Mouse (Mus musculus): ENCODE results near the gene Amz1.

Gene Amz1

DNA sequence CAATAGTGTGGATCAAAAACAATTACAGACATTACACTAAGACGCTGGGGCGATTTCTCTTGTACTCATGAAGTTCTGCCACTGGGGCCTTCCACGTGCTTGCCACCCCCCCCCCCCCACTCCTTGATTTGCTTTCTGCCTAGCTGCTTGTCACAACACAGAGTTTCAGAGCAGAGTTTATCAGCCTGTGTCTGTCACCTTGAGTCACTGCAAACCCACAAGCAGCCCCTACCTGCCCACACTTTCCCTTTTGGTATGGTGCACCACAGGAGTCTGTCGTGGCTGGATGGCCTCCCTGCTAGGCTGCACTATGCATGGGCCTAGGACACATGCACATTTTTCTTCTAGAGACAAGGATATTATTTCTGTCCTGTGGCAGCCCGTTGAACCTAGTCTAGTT, 74.8 kb downstream of the Amz1 start:
- no peak for DNase-seq (ENCODE audit: low read depth in 1 of 2, low spot score in 2 of 2)

DNA sequence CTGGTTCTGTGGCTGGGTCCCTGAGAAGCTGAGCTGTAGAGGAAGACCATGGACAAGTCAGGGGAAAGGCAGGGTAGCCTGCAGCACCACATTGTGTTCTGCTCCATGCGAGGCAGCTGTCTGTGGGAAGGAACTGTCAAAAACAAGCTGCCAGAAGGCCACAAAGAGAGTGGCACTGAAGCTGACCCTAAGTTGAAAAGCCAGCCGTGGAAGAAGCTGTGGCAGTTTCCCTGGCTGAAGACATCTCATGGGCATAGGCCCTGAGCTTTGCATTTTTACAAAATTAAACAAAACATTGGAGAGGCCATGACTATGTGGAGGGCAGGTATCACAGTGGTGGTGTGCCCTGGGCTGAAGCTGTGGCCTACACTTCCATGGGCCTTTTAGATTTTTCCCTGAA, 75.3 kb downstream of the Amz1 start:
- no peak for DNase-seq (ENCODE audit: low read depth in 1 of 2, low spot score in 2 of 2)

DNA sequence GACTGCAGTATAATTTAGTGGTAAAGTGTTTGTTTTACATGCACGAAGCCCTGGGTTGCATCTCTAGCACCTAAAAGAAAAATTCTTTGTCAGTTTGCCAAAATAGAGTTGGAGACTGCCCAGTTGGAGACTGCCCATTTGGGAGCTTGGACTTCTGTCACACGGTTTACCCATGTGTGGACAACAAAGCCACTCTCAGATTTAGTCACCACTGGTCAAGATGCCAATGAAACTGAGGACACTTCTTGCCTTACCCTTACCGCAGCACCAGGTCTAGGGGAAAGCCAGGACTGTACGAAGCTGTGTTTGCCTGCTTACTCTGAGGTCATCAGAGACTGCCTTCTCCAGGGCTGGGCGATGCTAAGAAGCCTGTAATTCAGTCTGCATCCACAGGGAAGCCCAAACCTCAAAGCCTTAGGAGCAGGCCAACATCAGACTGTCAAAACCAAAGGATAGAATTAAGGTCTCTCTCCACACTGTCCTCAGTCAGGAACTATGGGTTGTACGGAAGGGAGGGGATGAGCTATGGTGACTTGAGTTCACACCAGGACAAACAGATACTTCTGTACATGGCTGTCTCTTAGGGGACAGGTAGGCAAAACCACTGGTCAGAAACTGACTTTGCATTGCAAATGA, 76.5 kb downstream of the Amz1 start:
- DNase-seq (ENCODE audit: low read depth in 1 of 2, low spot score in 2 of 2), result no peak

DNA sequence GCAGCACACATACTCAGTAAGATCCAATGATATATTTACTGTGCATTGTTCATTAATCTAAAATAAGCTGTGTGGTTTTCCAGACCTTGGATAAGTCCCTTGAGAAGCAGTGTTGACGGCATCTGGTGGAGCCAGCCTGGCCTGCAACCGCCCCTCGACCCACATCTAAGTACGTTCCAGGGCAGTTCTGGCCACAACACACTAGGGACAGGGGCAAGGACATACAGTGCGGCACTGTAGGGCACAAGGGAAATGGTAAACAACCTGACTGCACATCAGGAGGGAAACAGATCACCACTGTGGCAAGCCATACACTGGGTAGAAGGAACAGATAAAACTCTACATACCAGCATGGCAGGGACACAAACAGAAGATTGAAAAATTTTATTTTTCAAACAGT, 77.9 kb downstream of the Amz1 start:
- no peak for DNase-seq (ENCODE audit: low read depth in 1 of 2, low spot score in 2 of 2)

DNA sequence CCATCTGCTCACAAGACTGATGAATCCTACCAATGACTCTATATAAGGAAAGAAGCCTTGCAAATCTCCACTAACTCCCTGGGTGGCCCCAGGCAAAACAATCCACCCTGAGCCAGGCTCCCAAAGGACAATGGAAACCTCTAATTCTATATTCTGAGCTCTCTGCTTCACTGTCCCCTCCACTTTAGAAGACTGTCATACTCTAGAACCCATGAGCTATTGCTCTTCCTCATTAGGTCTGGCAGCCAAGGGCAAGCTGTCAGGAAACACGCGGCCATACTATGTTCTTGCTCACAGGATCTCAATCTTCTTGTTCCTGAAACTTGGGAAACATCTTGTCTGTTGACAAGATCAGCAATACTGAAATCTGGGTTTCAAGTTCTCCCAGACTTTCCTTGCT, 82.3 kb downstream of the Amz1 start:
- DNase-seq (ENCODE audit: low read depth in 1 of 2, low spot score in 2 of 2), result no peak

DNA sequence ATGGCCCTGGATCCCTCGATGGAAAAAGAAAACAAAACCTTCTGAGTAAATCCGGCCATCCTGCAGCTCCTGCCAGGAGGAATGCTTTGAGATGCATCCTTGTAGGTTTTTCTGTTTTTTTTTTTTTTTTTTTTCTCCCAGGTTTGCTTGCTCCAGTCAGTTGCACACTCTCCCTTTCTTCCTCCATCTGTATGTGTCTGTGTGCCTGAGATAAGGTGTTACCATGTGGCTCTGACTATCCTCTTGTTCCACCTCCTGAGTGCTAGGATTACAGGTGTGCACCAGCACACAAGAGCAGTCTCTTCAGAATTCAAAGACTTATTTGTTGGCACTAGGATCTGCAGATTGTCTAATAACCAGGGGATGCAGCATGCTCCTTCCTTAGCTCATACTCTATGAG, 83.0 kb downstream of the Amz1 start:
- DNase-seq (ENCODE audit: low read depth in 1 of 2, low spot score in 2 of 2), result no peak
